Mouse (Mus musculus): Measurements from ENCODE around the gene Zfp36. TPM values are rescaled to one million over a fixed set of nuclear protein-coding genes. Genes with fewer than 3 reads are reported as not detected.

Gene Zfp36
- polyA plus RNA-seq, 1 experiment from 2014 or later, result 37.3 TPM

DNA sequence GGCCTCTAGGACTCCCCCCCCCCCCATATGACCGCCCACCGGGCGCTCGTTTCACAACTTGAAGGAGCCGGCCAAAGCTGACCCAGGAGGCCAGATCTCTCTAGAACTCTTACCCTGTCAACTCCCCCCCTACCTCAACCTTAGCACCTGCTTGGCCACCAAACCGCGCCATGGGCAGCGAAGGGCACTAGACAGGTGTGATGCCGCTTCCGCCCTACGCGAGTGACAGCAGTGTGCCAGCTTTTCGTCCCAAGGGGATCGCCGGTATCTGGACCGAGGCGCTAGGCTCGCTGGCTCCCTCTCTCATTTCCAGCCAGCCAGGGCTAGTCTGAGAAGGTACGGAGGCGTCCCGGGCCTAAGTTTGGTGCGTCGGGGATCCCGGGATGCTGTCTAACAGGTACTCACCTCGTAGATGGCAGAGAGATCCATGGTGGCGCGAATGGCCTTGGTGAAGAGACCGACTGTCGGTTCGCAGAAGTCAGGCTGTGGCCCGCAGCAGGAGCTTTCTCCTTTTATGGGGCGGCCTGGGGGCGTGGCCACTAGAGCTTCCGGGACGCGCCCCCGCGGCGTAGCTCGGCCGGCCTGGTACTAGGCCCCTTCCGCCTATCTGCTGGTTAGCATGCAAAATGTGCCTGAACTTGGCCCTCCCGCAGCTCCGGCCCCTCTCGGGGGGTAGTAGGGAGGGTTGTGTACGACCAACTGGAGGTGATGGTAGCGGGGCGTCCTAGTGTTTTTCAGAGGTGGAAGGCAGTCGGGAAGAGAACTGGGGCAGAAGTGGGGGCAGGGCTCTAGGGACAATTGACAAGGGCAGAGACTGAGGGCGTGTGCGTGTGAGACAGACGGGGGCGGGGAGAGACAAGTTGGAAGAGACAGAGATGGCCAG, 1.0 kb downstream of the Zfp36 start:
- H3K4me1 ChIP-seq (ENCODE audit: control insufficient read depth, insufficient read depth, low read length), result peaks cover 52% of the 10 kb centered on the region
- H3K36me3 ChIP-seq (ENCODE audit: control insufficient read depth, insufficient read depth, low read length), result no peaks in the 10 kb centered on the region
- peak overlapping the region; percentile 98 for H3K9ac ChIP-seq (ENCODE audit: low read depth, low read length)
- peak overlapping the region; percentile 62 for H3K4me2 ChIP-seq (ENCODE audit: low read depth, low read length)
- no peaks in the 10 kb centered on the region for H3K9me3 ChIP-seq (ENCODE audit: control insufficient read depth, low read length)
- H3K27ac ChIP-seq (ENCODE audit: low read length), result peak overlapping the region; percentile 99
- ATAC-seq, result peak; percentile 43
- WGBS, result under 1% methylated on average over 53 of the region's 53 CpGs
- peak overlapping the region; percentile 84 for H3K4me3 ChIP-seq (ENCODE audit: low read length)
- no peaks in the 10 kb centered on the region for H3K27me3 ChIP-seq (replicated peaks; ENCODE audit: control insufficient read depth, insufficient read depth, low read length)

DNA sequence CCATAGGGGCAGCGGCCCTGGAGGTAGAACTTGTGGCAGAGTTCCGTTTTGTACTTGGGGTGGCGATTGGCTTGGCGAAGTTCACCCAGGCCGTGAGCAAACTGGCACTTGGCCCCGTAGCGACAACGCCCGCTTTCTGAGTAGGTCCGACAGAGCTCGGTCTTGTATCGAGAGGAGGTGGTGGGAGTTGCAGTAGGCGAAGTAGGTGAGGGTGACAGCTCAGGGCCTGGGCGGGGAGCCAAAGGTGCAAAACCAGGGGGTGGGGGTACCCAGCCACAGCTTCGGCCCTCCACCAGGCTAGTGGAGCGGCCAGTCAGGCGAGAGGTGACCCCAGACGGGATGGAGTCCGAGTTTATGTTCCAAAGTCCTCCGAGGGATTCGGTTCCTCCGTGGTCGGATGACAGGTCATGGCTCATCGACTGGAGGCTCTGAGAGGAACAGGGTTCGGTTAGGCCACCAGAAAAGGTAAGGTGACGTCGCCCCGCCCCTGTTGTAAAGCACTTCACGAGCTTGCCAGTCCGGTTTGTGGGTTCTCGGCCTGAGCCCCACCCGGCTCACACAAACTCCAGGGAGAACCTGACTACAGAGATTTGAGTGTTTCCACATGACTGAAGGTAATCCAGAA, 1.9 kb downstream of the Zfp36 start:
- Histone ChIP-seq H3K9ac (ENCODE audit: low read depth, low read length) (peak overlapping the region; percentile 98), H3K27me3 (replicated peaks; ENCODE audit: control insufficient read depth, insufficient read depth, low read length) (no peaks in the 10 kb centered on the region), H3K9me3 (ENCODE audit: control insufficient read depth, low read length) (no peaks in the 10 kb centered on the region), H3K4me2 (ENCODE audit: low read depth, low read length) (peak overlapping the region; percentile 62), H3K36me3 (ENCODE audit: control insufficient read depth, insufficient read depth, low read length) (no peaks in the 10 kb centered on the region), H3K27ac (ENCODE audit: low read length) (peak overlapping the region; percentile 99), H3K4me3 (ENCODE audit: low read length) (peak overlapping the region; percentile 84), H3K4me1 (ENCODE audit: control insufficient read depth, insufficient read depth, low read length) (peaks cover 48% of the 10 kb centered on the region)
- 0 out of 2 replicates have a peak, but pooled peaks have one; percentile 5 for ATAC-seq
- 25% methylated on average over 32 of the region's 32 CpGs for WGBS

DNA sequence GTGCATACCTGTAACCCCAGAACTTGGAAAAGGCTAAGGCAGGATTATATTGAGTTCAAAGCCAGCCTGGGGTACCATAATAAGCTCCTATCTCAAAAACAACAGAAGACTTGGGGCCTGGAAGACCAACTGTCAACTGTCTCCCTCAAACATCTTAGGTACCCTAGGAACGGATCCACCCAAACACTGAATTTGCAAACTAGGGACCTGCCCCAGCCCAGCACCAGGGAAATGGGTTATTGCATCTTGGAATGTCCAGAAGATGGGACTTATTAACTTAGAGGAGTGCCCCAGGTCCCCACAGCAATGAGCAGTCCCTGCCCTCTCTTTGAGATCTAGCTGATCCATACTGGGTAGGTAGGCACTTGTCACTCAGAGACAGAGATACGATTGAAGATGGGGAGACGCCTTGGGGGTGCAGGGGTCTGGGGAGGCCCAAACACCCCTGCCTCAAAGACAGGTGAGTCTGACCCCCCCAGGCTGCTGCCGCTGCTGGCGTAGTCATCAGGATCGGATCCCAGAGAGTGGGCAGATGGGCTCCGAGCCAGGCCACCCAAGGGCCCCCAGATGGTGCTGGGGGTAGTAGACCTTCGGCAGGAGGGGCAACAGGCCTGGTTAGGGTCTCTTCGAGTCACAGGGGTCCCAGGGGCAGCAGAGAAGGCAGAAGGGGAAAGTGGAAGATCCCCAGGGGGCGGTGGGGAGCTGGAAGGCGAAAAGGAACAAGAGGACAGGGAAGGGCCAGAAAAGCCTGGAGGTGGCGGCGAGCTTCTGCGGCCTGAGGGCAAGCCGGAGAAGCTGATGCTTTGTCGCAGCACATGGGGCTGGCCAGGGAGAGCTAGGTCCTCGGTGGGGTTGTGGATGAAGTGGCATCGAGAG, 2.6 kb downstream of the Zfp36 start:
- WGBS, result 60% methylated on average over 18 of the region's 18 CpGs
- H3K36me3 ChIP-seq (ENCODE audit: control insufficient read depth, insufficient read depth, low read length), result no peaks in the 10 kb centered on the region

DNA sequence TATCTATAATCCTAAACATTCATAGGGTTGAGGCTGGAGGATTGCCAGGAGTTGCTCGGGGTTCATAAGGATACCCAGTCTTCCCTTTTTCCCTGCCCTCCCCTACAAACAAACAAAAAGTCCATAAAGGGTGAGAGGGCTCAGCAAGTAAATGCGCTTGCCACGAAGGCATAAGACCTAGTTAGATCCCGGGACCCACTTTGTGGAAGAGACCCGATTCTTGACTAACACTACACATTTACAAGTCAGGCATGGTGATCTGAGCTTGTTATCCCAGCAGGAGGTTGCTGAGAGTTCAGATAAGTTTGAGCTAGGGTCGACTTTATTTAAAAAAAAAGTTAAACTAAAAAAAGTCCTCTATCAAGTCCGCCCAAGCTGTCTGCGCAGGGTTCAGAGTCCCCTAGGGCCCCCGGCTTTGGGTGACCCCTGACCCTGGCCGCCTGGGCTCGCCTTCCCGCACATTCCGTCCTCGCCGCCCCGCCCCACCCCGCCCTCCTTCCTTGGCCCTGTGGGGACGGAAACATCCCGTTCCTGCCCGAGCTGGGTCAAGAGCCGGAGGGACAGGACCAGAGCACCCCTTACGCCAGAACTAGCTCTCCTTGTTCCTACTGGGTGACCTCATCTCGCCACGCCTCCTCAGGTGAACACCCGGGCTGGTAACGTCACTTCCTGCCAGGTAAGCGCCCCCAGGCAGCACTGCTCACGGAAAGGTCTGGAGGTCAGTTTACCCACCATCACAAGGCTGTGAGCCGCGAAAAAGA, 3.9 kb downstream of the Zfp36 start:
- ATAC-seq, result peak; percentile 25
- no peaks in the 10 kb centered on the region for H3K36me3 ChIP-seq (ENCODE audit: control insufficient read depth, insufficient read depth, low read length)
- WGBS, result 3% methylated on average over 30 of the region's 30 CpGs
- peaks cover 32% of the 10 kb centered on the region for H3K4me1 ChIP-seq (ENCODE audit: control insufficient read depth, insufficient read depth, low read length)
- H3K27me3 ChIP-seq (replicated peaks; ENCODE audit: control insufficient read depth, insufficient read depth, low read length), result no peaks in the 10 kb centered on the region
- H3K27ac ChIP-seq (ENCODE audit: low read length), result peak overlapping the region; percentile 97
- H3K9me3 ChIP-seq (ENCODE audit: control insufficient read depth, low read length), result no peaks in the 10 kb centered on the region
- H3K4me2 ChIP-seq (ENCODE audit: low read depth, low read length), result peak overlapping the region; percentile 62
- peak overlapping the region; percentile 60 for H3K9ac ChIP-seq (ENCODE audit: low read depth, low read length)
- peak overlapping the region; percentile 84 for H3K4me3 ChIP-seq (ENCODE audit: low read length)

More for the DNA sequence above, 2.6 kb downstream of the Zfp36 start:
- Histone ChIP-seq H3K9ac (ENCODE audit: low read depth, low read length) (peak overlapping the region; percentile 98), H3K27me3 (replicated peaks; ENCODE audit: control insufficient read depth, insufficient read depth, low read length) (no peaks in the 10 kb centered on the region), H3K4me2 (ENCODE audit: low read depth, low read length) (peak overlapping the region; percentile 62), H3K27ac (ENCODE audit: low read length) (peak overlapping the region; percentile 99), H3K4me1 (ENCODE audit: control insufficient read depth, insufficient read depth, low read length) (peaks cover 41% of the 10 kb centered on the region), H3K9me3 (ENCODE audit: control insufficient read depth, low read length) (no peaks in the 10 kb centered on the region), H3K4me3 (ENCODE audit: low read length) (peak overlapping the region; percentile 84)
- no peak for ATAC-seq

DNA sequence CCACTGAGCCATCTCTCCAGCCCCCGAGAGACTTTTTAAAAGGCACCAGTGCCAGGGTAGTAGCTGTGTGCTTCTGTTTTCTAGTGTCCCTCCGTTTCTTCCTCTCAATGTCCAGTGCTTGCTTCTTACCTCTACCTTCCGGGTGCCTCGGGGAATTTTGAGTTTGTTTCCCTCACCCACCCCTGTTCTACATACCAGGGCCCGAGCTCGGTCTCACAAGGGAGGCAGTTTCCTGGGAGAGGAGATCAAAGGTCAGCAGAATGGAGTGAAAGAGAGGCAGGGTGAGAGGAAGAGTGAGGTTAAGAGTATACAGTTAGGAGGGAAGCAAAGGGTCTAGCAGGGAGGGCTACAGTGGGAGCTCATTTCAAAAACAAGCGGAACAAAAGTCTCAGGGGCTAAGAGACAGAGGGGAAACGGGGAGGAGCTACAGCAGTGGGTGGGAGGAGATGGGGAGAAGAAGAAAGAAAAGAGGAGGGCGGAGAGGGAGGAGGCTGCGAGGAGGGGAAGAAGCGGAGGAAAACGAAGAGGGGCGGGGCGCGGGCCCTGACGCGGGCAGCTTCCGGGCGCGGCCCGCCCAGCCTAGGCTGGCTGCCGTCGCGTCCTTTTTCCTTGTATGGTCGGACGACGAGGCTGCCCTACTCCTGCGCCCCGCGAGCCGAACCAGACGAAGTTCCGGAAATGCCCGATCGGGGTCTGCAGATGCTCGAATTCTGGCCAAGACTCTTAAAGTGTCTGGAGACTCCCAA, 4.7 kb downstream of the Zfp36 start:
- H3K4me1 ChIP-seq (ENCODE audit: control insufficient read depth, insufficient read depth, low read length), result peaks cover 33% of the 10 kb centered on the region
- no peaks in the 10 kb centered on the region for H3K9me3 ChIP-seq (ENCODE audit: control insufficient read depth, low read length)
- peak overlapping the region; percentile 74 for H3K9ac ChIP-seq (ENCODE audit: low read depth, low read length)
- H3K27me3 ChIP-seq (replicated peaks; ENCODE audit: control insufficient read depth, insufficient read depth, low read length), result no peaks in the 10 kb centered on the region
- 1% methylated on average over 30 of the region's 36 CpGs for WGBS
- no peaks in the 10 kb centered on the region for H3K36me3 ChIP-seq (ENCODE audit: control insufficient read depth, insufficient read depth, low read length)
- H3K4me2 ChIP-seq (ENCODE audit: low read depth, low read length), result peak overlapping the region; percentile 62
- peak overlapping the region; percentile 97 for H3K27ac ChIP-seq (ENCODE audit: low read length)
- H3K4me3 ChIP-seq (ENCODE audit: low read length), result peak overlapping the region; percentile 84
- peak; percentile 45 for ATAC-seq

DNA sequence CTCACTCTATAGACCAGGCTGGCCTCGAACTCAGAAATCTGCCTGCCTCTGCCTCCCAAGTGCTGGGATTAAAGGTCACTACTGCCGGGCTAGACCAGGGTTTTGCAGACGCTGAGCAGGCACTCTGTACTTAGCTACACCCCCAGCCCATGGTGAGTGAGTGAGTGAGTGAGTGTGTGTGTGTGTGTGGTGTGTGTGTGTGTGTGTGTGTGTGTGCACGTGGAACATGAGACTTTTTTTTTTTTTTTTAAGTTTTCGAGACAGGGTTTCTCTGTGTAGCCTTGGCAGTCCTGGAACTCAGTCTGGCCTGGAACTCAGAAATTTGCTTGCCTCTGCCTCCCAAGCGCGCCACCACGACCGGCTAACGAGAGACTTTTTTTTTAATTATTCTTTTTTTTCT, 5.4 kb downstream of the Zfp36 start:
- no peak for ATAC-seq
- Histone ChIP-seq H3K27me3 (replicated peaks; ENCODE audit: control insufficient read depth, insufficient read depth, low read length) (no peaks in the 10 kb centered on the region), H3K4me3 (ENCODE audit: low read length) (peak overlapping the region; percentile 84; the same call in 1 of the 2 replicates), H3K36me3 (ENCODE audit: control insufficient read depth, insufficient read depth, low read length) (no peaks in the 10 kb centered on the region), H3K4me1 (ENCODE audit: control insufficient read depth, insufficient read depth, low read length) (peaks cover 36% of the 10 kb centered on the region), H3K9me3 (ENCODE audit: control insufficient read depth, low read length) (no peaks in the 10 kb centered on the region), H3K27ac (ENCODE audit: low read length) (peak overlapping the region; percentile 97), H3K9ac (ENCODE audit: low read depth, low read length) (peak overlapping the region; percentile 74), H3K4me2 (ENCODE audit: low read depth, low read length) (peak overlapping the region; percentile 62)
- 62% methylated on average over 10 of the region's 10 CpGs for WGBS

DNA sequence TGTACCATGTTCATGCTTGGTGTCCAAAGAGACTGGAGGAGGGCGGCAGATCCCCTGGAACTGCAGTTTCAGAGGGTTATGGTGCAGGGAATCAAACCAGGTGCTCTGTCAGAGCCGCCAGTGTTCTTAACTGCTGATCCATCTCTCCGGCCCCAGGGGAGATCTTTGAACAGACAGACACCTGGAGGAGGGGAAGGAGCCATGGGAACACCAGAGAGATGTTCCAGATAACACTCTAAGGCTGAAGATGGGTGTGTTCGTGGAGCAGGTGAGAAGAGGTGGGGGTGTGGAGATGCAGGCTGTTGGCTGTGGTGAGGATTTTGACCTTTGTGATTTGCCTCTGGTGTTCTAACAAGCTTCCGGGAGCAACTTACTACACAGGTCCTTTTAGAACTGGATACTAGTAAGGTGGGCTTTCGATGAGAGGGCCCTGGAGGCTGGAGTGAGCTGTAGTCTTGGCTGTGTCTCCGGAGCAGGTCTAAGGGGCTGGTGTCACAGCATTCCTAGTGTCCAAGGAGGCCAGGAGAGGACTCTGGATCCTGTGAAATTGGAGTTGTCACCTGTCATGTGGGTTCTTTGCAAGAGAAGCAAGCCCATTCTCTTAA, 6.1 kb downstream of the Zfp36 start:
- Histone ChIP-seq H3K4me1 (ENCODE audit: control insufficient read depth, insufficient read depth, low read length) (peaks cover 35% of the 10 kb centered on the region), H3K9me3 (ENCODE audit: control insufficient read depth, low read length) (no peaks in the 10 kb centered on the region), H3K9ac (ENCODE audit: low read depth, low read length) (peak overlapping the region; percentile 49), H3K27ac (ENCODE audit: low read length) (peak overlapping the region; percentile 97), H3K27me3 (replicated peaks; ENCODE audit: control insufficient read depth, insufficient read depth, low read length) (no peaks in the 10 kb centered on the region), H3K4me3 (ENCODE audit: low read length) (no peak overlapping the region), H3K36me3 (ENCODE audit: control insufficient read depth, insufficient read depth, low read length) (no peaks in the 10 kb centered on the region), H3K4me2 (ENCODE audit: low read depth, low read length) (no peak overlapping the region; the same call in 1 of the 2 replicates)
- ATAC-seq, result no peak
- WGBS, result 65% methylated on average over 7 of the region's 7 CpGs

DNA sequence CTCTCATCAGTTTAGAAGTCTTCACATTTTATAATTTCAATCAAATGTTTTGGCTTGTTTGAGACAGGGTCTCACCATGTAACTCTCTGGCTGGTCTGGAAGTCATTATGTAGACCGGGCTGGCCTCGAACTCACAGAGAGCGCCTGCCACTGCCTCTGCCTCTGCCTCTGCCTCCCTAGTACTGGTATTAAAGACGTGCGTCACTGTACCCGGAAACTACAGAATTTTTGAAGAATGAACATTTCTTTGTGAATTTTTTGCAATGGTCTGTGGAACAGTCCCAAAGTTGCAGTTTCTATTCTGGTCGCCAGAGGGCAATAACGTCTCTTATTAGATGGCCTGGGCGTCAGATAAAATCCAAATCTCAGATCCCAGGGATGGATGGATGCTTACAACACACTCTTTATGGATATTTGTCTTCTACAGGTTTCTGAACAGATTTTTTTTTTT, 6.9 kb downstream of the Zfp36 start:
- ATAC-seq, result peak; percentile 0
- Histone ChIP-seq H3K4me2 (ENCODE audit: low read depth, low read length) (peak overlapping the region; percentile 51), H3K9me3 (ENCODE audit: control insufficient read depth, low read length) (no peaks in the 10 kb centered on the region), H3K27me3 (replicated peaks; ENCODE audit: control insufficient read depth, insufficient read depth, low read length) (no peaks in the 10 kb centered on the region), H3K4me1 (ENCODE audit: control insufficient read depth, insufficient read depth, low read length) (peaks cover 34% of the 10 kb centered on the region), H3K27ac (ENCODE audit: low read length) (peak overlapping the region; percentile 87), H3K9ac (ENCODE audit: low read depth, low read length) (peak overlapping the region; percentile 60), H3K4me3 (ENCODE audit: low read length) (peak overlapping the region; percentile 83), H3K36me3 (ENCODE audit: control insufficient read depth, insufficient read depth, low read length) (no peaks in the 10 kb centered on the region)
- WGBS, result under 1% methylated on average over 9 of the region's 9 CpGs
